Mouse (Mus musculus): Measurements from ENCODE around the gene Ggt6. TPM values are rescaled to one million over a fixed set of nuclear protein-coding genes. Genes with fewer than 3 reads are reported as not detected.

Ggt6 gene
- polyA plus RNA-seq, 1 experiment from 2014 or later: not detected

DNA sequence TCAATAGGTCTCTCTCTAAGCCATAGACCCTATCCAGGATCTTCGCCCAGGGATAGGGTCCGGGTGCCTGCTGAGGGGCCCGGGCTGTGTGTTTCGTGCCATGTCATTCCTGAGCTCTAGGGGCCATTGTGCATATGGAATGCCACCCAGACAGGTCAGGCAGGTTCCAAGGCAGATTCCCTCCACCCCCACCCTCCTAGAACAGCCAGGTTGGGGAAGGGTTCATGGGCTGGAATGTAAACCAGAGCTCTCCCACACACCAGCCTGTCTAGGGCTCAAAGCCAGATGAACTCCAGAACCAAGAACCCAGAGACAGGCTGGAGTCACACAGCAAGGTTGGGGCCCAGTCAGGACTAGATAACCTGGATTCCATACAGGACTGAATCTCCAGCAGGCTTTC lies 38.2 kb downstream of the Ggt6 start:
- H3K36me3 ChIP-seq: no peaks in the 10 kb centered on the region

DNA sequence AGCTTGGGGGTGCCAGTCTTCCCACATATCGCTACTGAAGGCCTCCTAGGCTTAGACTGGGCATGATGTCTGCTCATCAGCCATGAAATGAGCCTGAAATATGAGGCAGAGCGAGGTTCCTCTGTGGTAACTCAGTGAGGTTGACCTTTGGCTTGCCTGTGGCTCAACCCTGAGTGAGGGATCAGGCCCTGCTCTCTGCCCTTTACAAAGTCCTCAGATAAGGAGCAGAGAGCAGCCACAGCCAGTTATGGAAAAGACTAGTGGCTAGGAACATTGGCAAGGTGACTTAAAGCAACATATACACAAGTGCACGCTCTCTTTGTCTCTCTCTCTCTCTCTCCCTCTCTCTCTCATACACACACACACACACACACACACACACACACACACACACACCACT lies 39.6 kb downstream of the Ggt6 start:
- Histone ChIP-seq H3K36me3 (no peaks in the 10 kb centered on the region), H3K4me1 (peaks cover 44% of the 10 kb centered on the region), H3K9me3 (replicated peaks) (no peaks in the 10 kb centered on the region), H3K4me3 (no peak overlapping the region), H3K27ac (replicated peaks) (peak overlapping the region; percentile 64), H3K27me3 (ENCODE audit: low read depth, poor library complexity, severe bottlenecking) (no peaks in the 10 kb centered on the region)
- WGBS: 79% methylated on average over 3 of the region's 3 CpGs
- no peak for DNase-seq (ENCODE audit: low spot score)

More for the DNA sequence above, 38.2 kb downstream of the Ggt6 start:
- Histone ChIP-seq H3K27ac (replicated peaks) (no peak overlapping the region), H3K9me3 (replicated peaks) (no peaks in the 10 kb centered on the region), H3K4me1 (peaks cover 49% of the 10 kb centered on the region), H3K27me3 (ENCODE audit: low read depth, poor library complexity, severe bottlenecking) (no peaks in the 10 kb centered on the region), H3K4me3 (no peak overlapping the region)
- 93% methylated on average over 4 of the region's 4 CpGs for WGBS
- no peak for DNase-seq (ENCODE audit: low spot score)

DNA sequence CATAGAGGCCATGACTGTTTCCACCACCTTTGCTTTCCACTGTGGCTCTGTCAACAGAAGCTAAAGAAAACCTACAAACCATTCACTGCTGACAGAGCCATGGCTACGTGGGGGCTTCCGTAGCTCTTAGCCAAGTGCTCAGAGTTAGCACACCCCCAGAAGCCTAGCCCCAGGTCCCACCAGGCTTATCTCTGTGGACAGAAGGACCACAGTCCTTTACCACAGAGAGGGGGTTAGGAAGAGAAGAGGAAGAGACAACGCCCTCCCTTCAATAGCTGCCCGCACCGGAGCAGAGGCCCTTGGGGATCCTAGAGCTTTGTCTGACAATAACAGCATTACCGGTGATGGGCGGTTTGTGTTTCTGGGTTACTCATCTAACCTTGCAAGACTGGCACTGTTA lies 40.1 kb downstream of the Ggt6 start:
- no peak overlapping the region for H3K4me3 ChIP-seq
- H3K9me3 ChIP-seq (replicated peaks): no peaks in the 10 kb centered on the region
- no peaks in the 10 kb centered on the region for H3K27me3 ChIP-seq (ENCODE audit: low read depth, poor library complexity, severe bottlenecking)
- no peaks in the 10 kb centered on the region for H3K36me3 ChIP-seq
- H3K4me1 ChIP-seq: peaks cover 42% of the 10 kb centered on the region
- DNase-seq (ENCODE audit: low spot score): no peak
- 81% methylated on average over 7 of the region's 7 CpGs for WGBS
- H3K27ac ChIP-seq (replicated peaks): peak overlapping the region; percentile 64

DNA sequence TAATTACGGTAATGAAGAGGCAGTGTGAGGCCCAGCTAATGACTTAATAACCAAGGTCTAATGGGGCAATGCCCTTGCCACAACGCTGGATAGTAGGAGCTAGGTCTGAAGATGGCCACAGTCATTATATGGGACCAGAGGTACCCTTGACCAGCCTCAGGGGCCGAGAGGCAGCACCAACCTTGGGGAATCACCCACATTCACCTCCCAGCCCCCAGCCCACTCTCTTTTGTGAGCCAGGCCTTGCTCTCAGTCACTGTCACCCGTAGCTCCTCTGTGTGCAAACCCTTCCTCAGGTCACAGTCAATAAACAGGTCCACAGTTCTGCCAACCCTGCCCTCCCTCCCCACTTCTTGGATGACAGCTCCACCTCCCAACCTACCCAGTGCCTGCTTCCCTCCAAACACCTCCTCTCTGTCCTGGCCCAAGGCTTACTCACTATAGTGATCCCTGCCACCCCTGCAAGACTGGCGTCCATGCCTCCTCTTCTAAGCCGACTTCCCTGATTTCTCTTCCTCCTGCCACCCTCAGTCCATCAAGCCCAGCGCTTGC lies 40.8 kb downstream of the Ggt6 start:
- WGBS: 83% methylated on average over 7 of the region's 7 CpGs
- Histone ChIP-seq H3K4me1 (peaks cover 42% of the 10 kb centered on the region), H3K4me3 (no peak overlapping the region), H3K27me3 (ENCODE audit: low read depth, poor library complexity, severe bottlenecking) (no peaks in the 10 kb centered on the region), H3K36me3 (no peaks in the 10 kb centered on the region), H3K27ac (replicated peaks) (peak overlapping the region; percentile 64), H3K9me3 (replicated peaks) (no peaks in the 10 kb centered on the region)
- no peak for DNase-seq (ENCODE audit: low spot score)

DNA sequence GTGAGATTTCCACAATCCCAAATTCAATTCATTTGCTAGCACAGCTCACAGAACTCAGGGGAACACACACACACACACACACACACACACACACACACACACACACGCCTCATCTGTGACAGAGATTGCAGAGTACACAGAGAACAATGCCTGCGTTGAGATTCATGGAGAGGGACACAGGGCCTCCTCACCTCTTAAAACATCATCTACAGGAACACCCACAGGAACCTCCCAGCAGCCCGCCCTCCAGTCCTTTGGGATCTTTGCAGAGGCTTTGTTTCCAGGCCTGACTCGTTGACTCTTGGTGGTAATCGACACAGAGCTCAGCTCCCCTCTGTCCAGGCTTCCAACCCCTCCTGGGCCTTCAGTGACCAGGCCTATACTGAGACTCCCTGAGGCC lies 41.9 kb downstream of the Ggt6 start:
- no peaks in the 10 kb centered on the region for H3K27me3 ChIP-seq (ENCODE audit: low read depth, poor library complexity, severe bottlenecking)
- 55% methylated on average over 5 of the region's 5 CpGs for WGBS
- no peak for DNase-seq (ENCODE audit: low spot score)

DNA sequence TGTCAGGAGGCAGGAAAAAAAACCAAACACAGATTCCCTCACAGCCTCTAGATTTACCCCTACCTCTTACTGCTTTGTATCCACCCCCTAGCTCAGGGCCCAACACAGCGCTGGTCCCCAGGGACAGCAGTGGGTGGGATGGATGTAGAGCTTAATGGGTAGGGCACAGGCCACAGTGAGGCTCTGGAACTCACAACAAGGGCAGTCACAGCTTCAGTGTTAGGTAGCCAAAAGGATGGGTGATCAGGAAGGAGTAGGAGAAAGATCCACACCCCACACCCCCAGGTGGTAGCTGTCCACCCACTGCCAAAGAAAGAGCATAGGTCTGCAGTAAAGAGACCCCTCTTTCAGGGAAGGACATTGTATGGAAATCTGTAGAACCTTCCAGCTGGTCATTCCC lies 42.3 kb downstream of the Ggt6 start:
- peaks cover 42% of the 10 kb centered on the region for H3K4me1 ChIP-seq
- WGBS: 91% methylated on average over 1 of the region's 1 CpGs
- H3K4me3 ChIP-seq: no peak overlapping the region
- H3K27me3 ChIP-seq (ENCODE audit: low read depth, poor library complexity, severe bottlenecking): no peaks in the 10 kb centered on the region
- H3K27ac ChIP-seq (replicated peaks): 0 out of 2 replicates have a peak overlapping the region, but pooled peaks have one; percentile 9
- H3K36me3 ChIP-seq: no peaks in the 10 kb centered on the region
- no peaks in the 10 kb centered on the region for H3K9me3 ChIP-seq (replicated peaks)
- no peak for DNase-seq (ENCODE audit: low spot score)

More for the DNA sequence above, 41.9 kb downstream of the Ggt6 start:
- Histone ChIP-seq H3K4me1 (peaks cover 42% of the 10 kb centered on the region), H3K27ac (replicated peaks) (0 out of 2 replicates have a peak overlapping the region, but pooled peaks have one; percentile 9), H3K4me3 (no peak overlapping the region), H3K36me3 (no peaks in the 10 kb centered on the region), H3K9me3 (replicated peaks) (no peaks in the 10 kb centered on the region)

DNA sequence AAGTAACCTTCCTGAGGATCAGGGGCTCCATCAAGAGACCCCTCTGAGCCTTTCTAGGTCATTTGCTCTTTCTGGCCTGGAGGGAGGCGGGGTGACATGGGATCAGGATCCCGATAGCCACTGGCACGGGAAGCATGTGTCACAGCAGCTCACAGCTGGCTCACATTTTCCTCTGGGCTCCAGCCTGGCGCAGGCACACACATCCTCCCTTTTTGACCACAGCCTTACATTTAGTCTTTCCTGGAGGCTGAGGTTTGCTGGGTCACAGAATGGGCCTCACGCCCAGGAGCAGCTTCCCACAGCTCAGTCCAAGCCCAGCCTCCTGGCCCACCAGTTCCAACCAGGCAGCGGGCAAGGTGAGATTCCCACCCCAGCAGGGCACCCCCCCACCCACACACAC lies 42.9 kb downstream of the Ggt6 start:
- WGBS: 73% methylated on average over 6 of the region's 6 CpGs
- no peak overlapping the region for H3K4me3 ChIP-seq
- H3K4me1 ChIP-seq: peaks cover 42% of the 10 kb centered on the region
- H3K9me3 ChIP-seq (replicated peaks): no peaks in the 10 kb centered on the region
- no peak overlapping the region for H3K27ac ChIP-seq (replicated peaks)
- H3K27me3 ChIP-seq (ENCODE audit: low read depth, poor library complexity, severe bottlenecking): no peaks in the 10 kb centered on the region
- DNase-seq (ENCODE audit: low spot score): no peak
- no peaks in the 10 kb centered on the region for H3K36me3 ChIP-seq

DNA sequence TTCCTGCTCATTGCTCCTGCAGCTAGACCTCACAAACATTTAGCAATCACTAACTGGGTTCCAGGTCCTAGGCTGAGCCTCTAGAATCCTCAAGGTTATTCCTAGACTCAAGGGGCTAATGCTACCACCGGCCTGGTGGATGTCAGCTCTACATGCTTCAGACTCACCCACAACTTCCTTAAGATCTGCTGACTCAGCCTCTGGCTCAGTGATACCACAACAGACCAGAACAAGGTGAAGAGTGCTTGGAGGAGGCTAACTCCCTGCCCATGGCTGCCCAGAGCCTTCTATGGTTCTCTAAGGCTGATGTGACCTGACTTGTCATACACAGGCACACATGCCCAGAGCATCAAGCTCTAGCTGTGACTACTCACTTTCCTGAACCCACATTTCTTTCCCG lies 44.2 kb downstream of the Ggt6 start:
- no peaks in the 10 kb centered on the region for H3K9me3 ChIP-seq (replicated peaks)
- peaks cover 39% of the 10 kb centered on the region for H3K4me1 ChIP-seq
- H3K36me3 ChIP-seq: no peaks in the 10 kb centered on the region
- peak overlapping the region; percentile 46 for H3K27ac ChIP-seq (replicated peaks)
- 83% methylated on average over 2 of the region's 2 CpGs for WGBS
- DNase-seq (ENCODE audit: low spot score): no peak
- no peaks in the 10 kb centered on the region for H3K27me3 ChIP-seq (ENCODE audit: low read depth, poor library complexity, severe bottlenecking)
- H3K4me3 ChIP-seq: no peak overlapping the region

DNA sequence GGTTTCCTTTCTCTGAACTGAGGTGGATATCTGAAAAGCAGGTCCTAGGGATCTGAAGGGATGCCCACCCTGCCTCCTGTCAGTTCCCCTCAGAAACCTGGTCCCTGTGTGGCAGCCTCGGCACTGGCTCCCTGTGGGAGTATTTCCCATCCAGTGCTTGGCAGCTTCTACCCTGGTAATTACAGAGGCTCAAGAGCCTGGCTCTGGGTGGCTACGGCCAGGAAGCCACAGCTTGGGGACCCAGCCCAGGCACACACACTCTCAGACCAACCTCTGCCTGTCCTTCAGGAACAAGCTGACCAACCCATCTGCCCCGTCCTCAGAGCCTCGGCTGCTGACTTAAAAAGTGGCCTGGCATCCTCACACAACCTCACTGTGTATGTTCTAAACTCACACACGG lies 46.0 kb downstream of the Ggt6 start:
- Histone ChIP-seq H3K4me3 (no peak overlapping the region), H3K27ac (replicated peaks) (peak overlapping the region; percentile 6; the same call in 1 of the 2 replicates), H3K4me1 (peaks cover 36% of the 10 kb centered on the region), H3K9me3 (replicated peaks) (no peaks in the 10 kb centered on the region), H3K36me3 (no peaks in the 10 kb centered on the region), H3K27me3 (ENCODE audit: low read depth, poor library complexity, severe bottlenecking) (no peaks in the 10 kb centered on the region; the same call in 1 of the 2 replicates)
- no peak for DNase-seq (ENCODE audit: low spot score)
- WGBS: 84% methylated on average over 5 of the region's 5 CpGs

DNA sequence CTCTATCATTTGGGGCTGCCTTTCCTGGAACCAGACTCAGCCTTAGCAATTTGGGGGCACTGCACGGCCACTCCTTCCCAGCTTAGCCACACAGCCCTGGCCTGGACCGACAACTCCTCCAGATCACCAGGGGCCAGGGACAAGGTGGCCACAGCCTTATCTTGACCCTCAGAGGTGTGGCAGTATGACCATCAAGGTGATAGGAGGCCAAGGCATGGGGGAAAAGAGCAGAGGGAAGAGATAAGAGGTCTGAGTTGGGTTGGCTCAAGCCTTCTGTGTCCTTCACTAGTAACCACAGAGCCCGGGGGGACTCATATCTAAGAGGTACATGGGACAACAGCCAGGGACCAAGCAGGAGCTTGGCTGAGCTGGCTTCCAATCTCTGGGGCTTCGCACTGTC lies 46.6 kb downstream of the Ggt6 start:
- 90% methylated on average over 4 of the region's 4 CpGs for WGBS
- no peak overlapping the region for H3K27ac ChIP-seq (replicated peaks)
- peaks cover 5% of the 10 kb centered on the region for H3K27me3 ChIP-seq (ENCODE audit: low read depth, poor library complexity, severe bottlenecking)
- H3K4me3 ChIP-seq: no peak overlapping the region
- H3K9me3 ChIP-seq (replicated peaks): no peaks in the 10 kb centered on the region
- no peaks in the 10 kb centered on the region for H3K36me3 ChIP-seq
- DNase-seq (ENCODE audit: low spot score): no peak
- H3K4me1 ChIP-seq: peaks cover 37% of the 10 kb centered on the region

DNA sequence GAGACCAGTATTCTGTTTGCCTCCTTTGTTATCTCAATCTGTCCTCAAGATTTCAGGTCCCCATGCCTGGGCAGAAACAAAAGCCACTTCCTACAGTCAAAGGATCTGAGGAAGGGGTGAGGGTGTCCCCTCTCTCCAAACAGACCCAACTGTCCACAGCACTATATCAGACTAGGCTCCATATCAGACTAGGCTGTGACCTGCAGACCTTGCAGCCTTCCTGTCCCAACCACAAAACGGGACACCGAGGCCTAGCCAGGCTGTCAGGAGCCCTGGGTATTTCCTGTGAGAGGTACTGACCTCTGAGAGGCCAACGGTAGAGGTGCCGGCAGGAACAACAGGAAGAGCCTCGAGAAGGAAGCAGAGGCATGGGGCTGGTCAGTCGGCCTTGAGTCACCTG lies 49.2 kb downstream of the Ggt6 start:
- Histone ChIP-seq H3K27me3 (ENCODE audit: low read depth, poor library complexity, severe bottlenecking) (peaks cover 31% of the 10 kb centered on the region), H3K36me3 (no peaks in the 10 kb centered on the region), H3K4me1 (peaks cover 37% of the 10 kb centered on the region), H3K27ac (replicated peaks) (no peak overlapping the region), H3K4me3 (no peak overlapping the region), H3K9me3 (replicated peaks) (no peaks in the 10 kb centered on the region)
- DNase-seq (ENCODE audit: low spot score): no peak
- WGBS: 82% methylated on average over 6 of the region's 6 CpGs

DNA sequence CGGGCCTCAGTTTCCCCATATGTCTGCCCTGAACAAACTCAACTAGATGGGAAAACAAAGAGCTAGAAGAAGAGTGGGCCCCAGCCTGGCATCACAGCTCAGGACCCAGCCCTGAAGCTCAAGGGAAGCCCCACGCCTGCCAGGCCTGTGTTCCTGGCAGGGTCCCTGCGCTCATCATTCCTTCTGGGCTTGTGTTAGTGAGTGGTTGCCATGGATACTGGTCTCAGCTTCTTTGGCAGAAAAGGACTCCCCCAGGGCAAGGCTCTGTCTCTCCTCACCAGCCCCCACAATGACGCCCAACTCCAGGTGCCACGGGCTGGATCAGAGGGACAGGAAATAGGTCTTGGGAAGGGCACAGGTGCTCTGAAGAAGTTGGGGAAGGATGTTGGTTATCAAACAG lies 49.8 kb downstream of the Ggt6 start:
- no peaks in the 10 kb centered on the region for H3K9me3 ChIP-seq (replicated peaks)
- peaks cover 35% of the 10 kb centered on the region for H3K27me3 ChIP-seq (ENCODE audit: low read depth, poor library complexity, severe bottlenecking)
- WGBS: 68% methylated on average over 5 of the region's 5 CpGs
- H3K4me1 ChIP-seq: peaks cover 43% of the 10 kb centered on the region
- no peak for DNase-seq (ENCODE audit: low spot score)
- no peaks in the 10 kb centered on the region for H3K36me3 ChIP-seq
- no peak overlapping the region for H3K4me3 ChIP-seq
- H3K27ac ChIP-seq (replicated peaks): no peak overlapping the region

DNA sequence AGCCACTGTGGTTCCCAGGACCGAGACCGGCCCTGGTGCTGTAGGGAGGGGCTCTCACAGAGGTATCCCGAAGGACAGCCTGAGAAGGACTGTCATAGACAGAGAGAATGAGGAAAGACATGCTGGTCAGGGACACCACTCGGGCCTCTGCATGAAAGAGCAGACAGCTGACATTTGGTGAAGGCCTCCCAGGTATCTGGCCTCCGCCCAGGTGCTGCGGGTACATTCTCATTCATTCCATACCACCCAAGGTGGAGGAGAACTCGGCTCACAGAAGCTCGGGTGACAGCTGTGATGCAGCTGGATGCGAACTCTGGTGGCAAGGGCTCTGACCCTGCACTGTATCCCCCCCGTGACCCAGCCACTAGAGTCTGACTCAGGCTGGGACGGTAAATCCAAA lies 50.6 kb downstream of the Ggt6 start:
- H3K9me3 ChIP-seq (replicated peaks): no peaks in the 10 kb centered on the region
- H3K4me1 ChIP-seq: peaks cover 44% of the 10 kb centered on the region
- WGBS: 77% methylated on average over 11 of the region's 11 CpGs
- no peak overlapping the region for H3K4me3 ChIP-seq
- no peaks in the 10 kb centered on the region for H3K36me3 ChIP-seq
- no peak for DNase-seq (ENCODE audit: low spot score)
- no peak overlapping the region for H3K27ac ChIP-seq (replicated peaks)
- peaks cover 43% of the 10 kb centered on the region for H3K27me3 ChIP-seq (ENCODE audit: low read depth, poor library complexity, severe bottlenecking)

DNA sequence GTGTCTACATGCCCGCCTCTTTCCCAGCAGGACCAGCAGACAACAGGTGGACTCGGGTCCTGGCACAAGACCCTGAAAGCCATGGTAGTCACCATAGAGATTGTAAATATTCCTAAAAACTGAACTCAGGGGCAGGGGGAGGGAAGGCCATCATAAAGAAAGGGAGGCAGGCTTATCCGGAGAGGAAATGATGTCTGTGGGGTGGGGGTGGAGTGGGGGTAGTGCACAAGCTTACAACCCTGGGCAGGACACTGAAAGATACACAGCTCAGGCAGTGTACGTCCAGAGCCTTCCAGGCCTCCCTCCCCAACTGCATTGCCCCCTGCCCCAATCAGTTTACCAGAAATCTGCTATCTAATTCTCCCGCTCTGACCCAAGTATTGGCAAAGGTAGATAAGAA lies 51.8 kb downstream of the Ggt6 start:
- WGBS: 70% methylated on average over 5 of the region's 5 CpGs
- DNase-seq (ENCODE audit: low spot score): no peak
- Histone ChIP-seq H3K27me3 (ENCODE audit: low read depth, poor library complexity, severe bottlenecking) (peaks cover 54% of the 10 kb centered on the region), H3K27ac (replicated peaks) (no peak overlapping the region), H3K9me3 (replicated peaks) (no peaks in the 10 kb centered on the region), H3K4me3 (peak overlapping the region; percentile 73), H3K36me3 (no peaks in the 10 kb centered on the region), H3K4me1 (peaks cover 51% of the 10 kb centered on the region)
